Mouse (Mus musculus) midbrain, embryonic 12.5 days (tissue): ENCODE data around the gene Srcap. TPM values are rescaled to one million over a fixed set of nuclear protein-coding genes. Genes with fewer than 3 reads are reported as not detected.

Source experiments
- microRNA-seq: library from miRNA; unstranded; fragments of <30 nt; microRNA quantifications from one replicate; pipeline ENCODE4, GENCODE M21; 2017
- polyA plus RNA-seq: library from polyadenylated mRNA; unstranded; fragments of >200 nt; fragmentation: Nextera tagmentation; extraction: Ambion mirVana; gene quantifications from 2 replicates; pipeline ENCODE4 v1.2.1, GENCODE M21; 2016

Srcap gene
- polyA plus RNA-seq, 1 experiment from 2014 or later, result 98.3 TPM

Small RNAs within 50 kb of the gene (microRNA-seq; reads per million reads assigned to microRNA genes)
- not detected for gene Gm47278
- gene Mir7060, result not detected

Other genes starting within 250 kb of the Srcap start
- 71.4 and 72.7 TPM in 2 replicates for gene Sephs2, start 237.9 kb upstream of the Srcap start, polyA plus RNA-seq
- 0.46 and 0.52 TPM in 2 replicates for gene Itgal, start 215.7 kb upstream of the Srcap start, polyA plus RNA-seq
- 20.5 and 22.3 TPM in 2 replicates for gene Zfp768, start 166.4 kb upstream of the Srcap start, polyA plus RNA-seq
- 9.0 and 10.2 TPM in 2 replicates for gene Zfp747, start 135.9 kb upstream of the Srcap start, polyA plus RNA-seq
- gene 9130019O22Rik, start 124.8 kb upstream of the Srcap start, polyA plus RNA-seq, result 5.8 and 7.2 TPM in 2 replicates
- 6.9 and 7.1 TPM in 2 replicates for gene E430018J23Rik, start 118.4 kb upstream of the Srcap start, polyA plus RNA-seq
- gene Zfp764, start 105.2 kb upstream of the Srcap start, polyA plus RNA-seq, result 6.7 and 6.8 TPM in 2 replicates
- 31.9 and 34.0 TPM in 2 replicates for gene Zfp688, start 89.9 kb upstream of the Srcap start, polyA plus RNA-seq
- 18.2 and 19.3 TPM in 2 replicates for gene Zfp689, start 62.8 kb upstream of the Srcap start, polyA plus RNA-seq
- 63.1 and 69.2 TPM in 2 replicates for gene Prr14, start 52.4 kb upstream of the Srcap start, polyA plus RNA-seq
- 13.9 and 14.2 TPM in 2 replicates for gene Fbrs, start 32.8 kb upstream of the Srcap start, polyA plus RNA-seq
- 19.4 and 20.1 TPM in 2 replicates for gene Gm42715, start 7.6 kb downstream of the Srcap start, polyA plus RNA-seq
- 3.5 and 6.3 TPM in 2 replicates for gene Tmem265, start 49.4 kb downstream of the Srcap start, polyA plus RNA-seq
- gene Phkg2, start 61.4 kb downstream of the Srcap start, polyA plus RNA-seq, result 53.6 and 54.1 TPM in 2 replicates
- 11.9 and 16.1 TPM in 2 replicates for gene Ccdc189, start 76.6 kb downstream of the Srcap start, polyA plus RNA-seq
- 68.6 and 71.1 TPM in 2 replicates for gene Rnf40, start 76.8 kb downstream of the Srcap start, polyA plus RNA-seq
- gene Zfp629, start 103.8 kb downstream of the Srcap start, polyA plus RNA-seq, result 39.9 and 42.8 TPM in 2 replicates
- 79.0 and 79.2 TPM in 2 replicates for gene Bcl7c, start 196.9 kb downstream of the Srcap start, polyA plus RNA-seq
- gene Ctf1, start 200.8 kb downstream of the Srcap start, polyA plus RNA-seq, result 5.5 and 5.8 TPM in 2 replicates
- gene Ctf2, start 220.2 kb downstream of the Srcap start, polyA plus RNA-seq, result 0.13 and 0.21 TPM in 2 replicates
- gene Fbxl19, start 232.6 kb downstream of the Srcap start, polyA plus RNA-seq, result 10.7 and 11.1 TPM in 2 replicates